Mouse (Mus musculus) spleen, adult 2 months (tissue): ENCODE results near the gene Unc45a. TPM values are rescaled to one million over a fixed set of nuclear protein-coding genes. Genes with fewer than 3 reads are reported as not detected.
A peak's percentile ranks its signal among the peaks of the same experiment; 100 is the strongest.

Experiments used
- DNase-seq, 2 experiments: peaks; one replicate each; pipeline versions ENCODE4 v3.0.0 to v3.0.0-alpha.2; 2012 to 2021; ENCODE audit warnings: low spot score in 2 of 2, low read depth in 1 of 2
- H3K27ac ChIP-seq: fragments of 200-500 bp; 2 replicates; pipeline ENCODE4 v1.5.1; 2012; ENCODE audit warnings: low read length, inconsistent platforms; ENCODE audit not compliant: insufficient read depth
- H3K27me3 ChIP-seq: fragments of 200-500 bp; 2 replicates; pipeline ENCODE4 v1.6.1; 2012; ENCODE audit warnings: mild to moderate bottlenecking, moderate library complexity, low read length, inconsistent platforms; ENCODE audit not compliant: control insufficient read depth, insufficient read depth
- H3K36me3 ChIP-seq: fragments of 200-500 bp; 2 replicates; pipeline ENCODE4 v1.6.1; 2012; ENCODE audit warnings: mild to moderate bottlenecking, low read length, inconsistent platforms; ENCODE audit not compliant: control insufficient read depth, insufficient read depth
- H3K4me1 ChIP-seq: fragments of 200-500 bp; 2 replicates; pipeline ENCODE4 v1.6.1; 2011; ENCODE audit warnings: inconsistent platforms; ENCODE audit not compliant: control insufficient read depth, insufficient read depth, insufficient read length
- H3K4me3 ChIP-seq: fragments of 200-500 bp; 2 replicates; pipeline ENCODE4 v1.5.1; 2011; ENCODE audit warnings: mild to moderate bottlenecking, inconsistent platforms; ENCODE audit not compliant: insufficient read depth, insufficient read length; ENCODE audit errors: extremely low read depth
- CTCF ChIP-seq: fragments of 200-500 bp; IDR thresholded peaks from 2 replicates; pipeline ENCODE4 v1.5.1; 2011; ENCODE audit warnings: mild to moderate bottlenecking, inconsistent platforms; ENCODE audit not compliant: insufficient read depth, insufficient read length, insufficient replicate concordance; ENCODE audit errors: extremely low read depth
- POLR2A ChIP-seq: fragments of 200-500 bp; IDR thresholded peaks from 2 replicates; pipeline ENCODE4 v1.6.1; 2011; ENCODE audit warnings: low read depth, low read length, inconsistent platforms
- WGBS: fragments of 180-500 bp; shearing (Covaris S2); methylation state at CpG from one replicate; pipeline ENCODE4 v1.1.7; 2018; 5-methylcytosine and 5-hydroxymethylcytosine counted together
- polyA plus RNA-seq: library from polyadenylated mRNA; depleted of rRNA; stranded (reverse); fragments of >200 nt; gene quantifications from 2 replicates; pipeline ENCODE4 v1.2.3, GENCODE M21; 2012

Unc45a gene
- polyA plus RNA-seq, 1 experiment, result 53.7 TPM

DNA sequence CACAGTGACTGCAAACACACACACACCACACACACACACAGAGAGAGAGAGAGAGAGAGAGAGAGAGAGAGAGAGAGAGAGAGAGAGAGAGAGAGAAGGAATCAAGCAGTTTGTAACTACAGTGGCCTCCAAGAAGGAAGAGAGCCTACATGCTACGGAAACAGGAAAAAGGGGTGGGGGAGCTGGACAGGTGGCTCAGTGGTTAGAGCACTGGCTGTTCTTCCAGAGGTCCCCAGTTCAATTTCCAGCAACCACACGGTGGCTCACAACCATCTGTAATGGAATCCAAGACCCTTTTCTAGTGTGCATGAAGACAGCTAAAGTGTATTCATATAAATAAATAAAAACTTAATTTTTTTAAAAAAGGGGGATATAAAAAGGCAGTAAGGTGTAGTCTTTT is 31.9 kb upstream of the Unc45a start:
- peaks cover 28% of the 10 kb centered on the region; the same call in 1 of the 2 replicates for H3K4me1 ChIP-seq
- no peak overlapping the region for H3K27ac ChIP-seq
- H3K27me3 ChIP-seq, result no peaks in the 10 kb centered on the region
- no peak for DNase-seq
- H3K36me3 ChIP-seq, result peaks cover 3% of the 10 kb centered on the region
- no peak overlapping the region for H3K4me3 ChIP-seq
- 31% methylated on average over 2 of the region's 2 CpGs for WGBS
- no peak for TF ChIP-seq POLR2A
- no peak for TF ChIP-seq CTCF

DNA sequence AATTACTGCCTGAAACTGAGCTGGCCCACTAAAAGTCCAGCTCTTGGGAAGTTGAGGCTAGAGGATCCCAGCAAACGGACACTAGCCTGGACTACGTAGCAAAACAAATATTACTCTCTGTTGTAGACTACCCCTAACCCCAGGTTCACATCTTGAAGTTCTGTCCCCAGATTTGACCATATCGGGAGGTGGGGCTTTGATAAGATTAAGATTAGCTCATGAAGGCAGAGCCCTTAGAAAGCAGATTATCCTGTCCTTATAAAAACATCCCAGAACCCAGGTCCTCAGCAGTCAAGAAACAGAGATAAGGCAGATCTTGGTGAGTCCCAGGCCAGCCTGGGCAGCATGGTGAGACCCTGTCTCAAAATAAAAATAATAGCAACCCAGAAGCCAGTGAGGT is 31.4 kb upstream of the Unc45a start:
- peaks cover 28% of the 10 kb centered on the region; the same call in 1 of the 2 replicates for H3K4me1 ChIP-seq
- no peaks in the 10 kb centered on the region for H3K27me3 ChIP-seq
- H3K36me3 ChIP-seq, result peaks cover 4% of the 10 kb centered on the region
- H3K27ac ChIP-seq, result no peak overlapping the region
- WGBS, result 91% methylated on average over 3 of the region's 3 CpGs
- H3K4me3 ChIP-seq, result no peak overlapping the region
- TF ChIP-seq CTCF (no peak), POLR2A (no peak)
- no peak for DNase-seq

- peaks cover 9% of the 10 kb centered on the region for H3K36me3 ChIP-seq
- peak; percentile 82 for TF ChIP-seq CTCF
- TF ChIP-seq POLR2A, result no peak
- under 1% methylated on average over 64 of the region's 86 CpGs for WGBS
- H3K4me1 ChIP-seq, result peaks cover 28% of the 10 kb centered on the region; the same call in 1 of the 2 replicates
- H3K27ac ChIP-seq, result peak within 1 kb of the TSS; percentile 77
- no peaks in the 10 kb centered on the region for H3K27me3 ChIP-seq
- H3K4me3 ChIP-seq, result peak within 1 kb of the TSS; percentile 74
- DNase-seq, result peak in 1 of 2 experiments; percentile 78
Measured at GRCm38 (mm10) chr7:80371041-80371751, 30.4 kb upstream of the Unc45a start, which contains the start of gene Man2a2. TSS of gene Man2a2 (minus strand) at chr7:80371375.

DNA sequence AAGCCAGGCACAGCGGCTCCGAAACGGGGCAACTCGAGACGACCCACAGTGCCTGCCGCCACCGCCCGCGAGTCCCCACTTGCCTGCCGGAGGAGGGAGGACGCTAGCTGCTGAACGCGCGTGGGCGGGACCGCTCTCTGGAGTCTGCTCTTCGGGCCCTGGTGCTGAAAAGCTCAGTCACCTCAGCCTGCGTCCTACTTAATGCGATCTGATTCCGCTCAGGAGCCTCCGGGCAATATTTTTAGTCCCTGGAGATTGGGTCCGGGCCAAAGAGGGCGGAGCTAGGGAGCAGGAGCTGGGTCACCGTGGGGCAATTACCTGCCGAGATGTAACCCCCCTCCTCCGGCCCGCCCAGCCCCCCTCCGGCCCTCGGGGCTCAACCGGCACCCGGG is 29.8 kb upstream of the Unc45a start:
- no peaks in the 10 kb centered on the region for H3K27me3 ChIP-seq
- peaks cover 28% of the 10 kb centered on the region; the same call in 1 of the 2 replicates for H3K4me1 ChIP-seq
- under 1% methylated on average over 31 of the region's 31 CpGs for WGBS
- DNase-seq, result peak; percentile 69 to 84
- TF ChIP-seq CTCF (no peak), POLR2A (no peak)
- peak overlapping the region; percentile 77 for H3K27ac ChIP-seq
- H3K36me3 ChIP-seq, result peaks cover 13% of the 10 kb centered on the region
- H3K4me3 ChIP-seq, result peak overlapping the region; percentile 74

DNA sequence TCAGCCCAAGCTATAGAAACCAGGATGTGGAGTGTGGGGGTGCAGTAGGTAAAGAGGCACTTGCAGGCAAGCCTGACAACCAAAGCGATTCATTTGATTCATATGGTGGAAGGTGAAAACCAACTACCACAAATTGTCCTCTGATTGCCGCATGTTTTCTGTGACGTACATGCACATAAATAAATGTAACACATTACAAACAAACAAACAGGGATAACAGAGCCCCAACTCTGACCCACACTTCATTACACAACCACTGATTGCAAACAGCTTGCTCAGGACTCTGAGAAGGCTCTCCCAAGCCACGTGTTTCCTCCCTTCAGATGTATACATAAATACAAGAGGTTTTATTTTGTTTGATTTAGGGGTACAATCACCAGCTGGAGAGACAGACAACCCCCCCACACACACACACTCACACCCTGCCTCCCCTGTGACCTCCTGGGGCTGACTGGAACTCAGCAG is 29.2 kb upstream of the Unc45a start:
- peaks cover 13% of the 10 kb centered on the region for H3K36me3 ChIP-seq
- no peak for DNase-seq
- H3K27ac ChIP-seq, result peak overlapping the region; percentile 77
- H3K4me1 ChIP-seq, result peaks cover 22% of the 10 kb centered on the region; the same call in 1 of the 2 replicates
- 15% methylated on average over 4 of the region's 4 CpGs for WGBS
- H3K27me3 ChIP-seq, result no peaks in the 10 kb centered on the region
- peak overlapping the region; percentile 74 for H3K4me3 ChIP-seq
- no peak for TF ChIP-seq CTCF
- no peak for TF ChIP-seq POLR2A

DNA sequence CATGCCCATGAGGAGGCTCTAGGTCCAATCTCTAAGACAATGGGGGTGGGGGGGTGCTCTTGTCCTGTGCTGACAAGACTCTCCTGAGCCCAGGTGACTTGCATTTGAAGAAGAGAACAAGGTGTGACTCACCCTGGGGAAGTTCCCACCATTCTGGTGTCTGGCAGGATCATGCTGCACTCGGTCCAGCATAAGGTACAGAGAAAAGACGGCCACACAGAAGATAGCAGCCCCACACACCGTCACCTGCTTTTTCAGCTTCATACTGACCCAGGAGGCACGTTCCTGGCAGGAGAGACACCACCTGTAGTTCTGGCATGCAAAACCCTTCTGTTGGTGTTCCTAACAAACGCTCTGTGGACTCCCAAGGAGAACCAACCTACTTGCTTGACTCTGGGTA is 28.7 kb upstream of the Unc45a start:
- DNase-seq, result no peak
- TF ChIP-seq CTCF, result no peak
- TF ChIP-seq POLR2A, result no peak
- WGBS, result 45% methylated on average over 5 of the region's 5 CpGs
- peaks cover 22% of the 10 kb centered on the region; the same call in 1 of the 2 replicates for H3K4me1 ChIP-seq
- no peak overlapping the region; the same call in 1 of the 2 replicates for H3K4me3 ChIP-seq
- H3K27ac ChIP-seq, result peak overlapping the region; percentile 77
- peaks cover 13% of the 10 kb centered on the region for H3K36me3 ChIP-seq
- no peaks in the 10 kb centered on the region for H3K27me3 ChIP-seq

GRCm38 (mm10) chr7:80368635-80369421 is 28.0 kb upstream of the Unc45a start:
- Histone ChIP-seq H3K36me3 (peaks cover 14% of the 10 kb centered on the region), H3K4me1 (peaks cover 19% of the 10 kb centered on the region; the same call in 1 of the 2 replicates), H3K27me3 (no peaks in the 10 kb centered on the region), H3K27ac (peak overlapping the region; percentile 78), H3K4me3 (peak overlapping the region; percentile 2; the same call in 1 of the 2 replicates)
- TF ChIP-seq POLR2A (peak; percentile 4; the same call in 1 of the 2 replicates), CTCF (no peak)
- peak in 1 of 2 experiments; percentile 73 for DNase-seq
- 30% methylated on average over 20 of the region's 20 CpGs for WGBS
